Mouse (Mus musculus) ES-E14 (cell line): Measurements from ENCODE around the gene Upp1. TPM values are rescaled to one million over a fixed set of nuclear protein-coding genes. Genes with fewer than 3 reads are reported as not detected.
A peak's percentile ranks its signal among the peaks of the same experiment; 100 is the strongest.
"Not testable (repeated sequence)": the region's sequence is repeated elsewhere in the genome, so short reads cannot be mapped to it uniquely, and the experiment has no call there.

Source experiments
- DNase-seq: peaks from one replicate; pipeline ENCODE4 v3.0.0-alpha.2; 2013; ENCODE audit warnings: low read depth, low spot score
- H3K27ac ChIP-seq: 2 replicates; pipeline ENCODE4 v1.5.1; 2012; ENCODE audit warnings: low read depth, mild to moderate bottlenecking, low read length, moderate library complexity, mixed read lengths; ENCODE audit not compliant: poor library complexity, insufficient read depth, severe bottlenecking
- H3K36me3 ChIP-seq: 2 replicates; pipeline ENCODE4 v1.6.1; 2012; ENCODE audit warnings: mild to moderate bottlenecking, low read length, moderate library complexity, mixed read lengths; ENCODE audit not compliant: control insufficient read depth, poor library complexity, insufficient read depth, severe bottlenecking
- H3K4me1 ChIP-seq, 2 experiments: fragments of 150-350 bp in 1 of 2; sonication (generic) in 1 of 2; 2 replicates each; pipeline ENCODE4 v1.6.1; 2012; ENCODE audit warnings: low read length in 2 of 2, mild to moderate bottlenecking in 1 of 2, mixed read lengths in 1 of 2; ENCODE audit not compliant: control insufficient read depth in 2 of 2, insufficient read depth in 2 of 2, poor library complexity in 1 of 2
- H3K4me3 ChIP-seq, 2 experiments: fragments of 150-350 bp in 1 of 2; sonication (generic) in 1 of 2; 2 replicates each; pipeline ENCODE4 v1.5.1; 2012; ENCODE audit warnings: low read length in 2 of 2, low read depth in 1 of 2, mild to moderate bottlenecking in 1 of 2, mixed read lengths in 1 of 2; ENCODE audit not compliant: insufficient read depth in 1 of 2, poor library complexity in 1 of 2, severe bottlenecking in 1 of 2
- H3K9ac ChIP-seq: 2 replicates; pipeline ENCODE4 v1.6.1; 2012; ENCODE audit warnings: low read depth, mild to moderate bottlenecking, low read length, mixed read lengths; ENCODE audit not compliant: poor library complexity, insufficient read depth, severe bottlenecking
- H3K9me3 ChIP-seq: fragments of 150-350 bp; sonication (generic); 2 replicates; pipeline ENCODE4 v1.6.1; 2012; ENCODE audit warnings: low read depth, mild to moderate bottlenecking, low read length; ENCODE audit not compliant: control insufficient read depth, insufficient read depth
- CHD2 ChIP-seq: IDR thresholded peaks from 2 replicates; pipeline ENCODE4 v1.6.1; 2014; ENCODE audit warnings: mild to moderate bottlenecking, low read depth, low read length, inconsistent platforms
- HCFC1 ChIP-seq: IDR thresholded peaks from 2 replicates; pipeline ENCODE4 v1.6.1; 2012; ENCODE audit warnings: low read length, inconsistent platforms, borderline replicate concordance; ENCODE audit not compliant: insufficient read depth
- MAFK ChIP-seq: IDR thresholded peaks from 2 replicates; pipeline ENCODE4 v1.6.1; 2014; ENCODE audit warnings: mild to moderate bottlenecking, low read depth, low read length, inconsistent platforms; ENCODE audit not compliant: insufficient read depth
- ZC3H11A ChIP-seq: IDR thresholded peaks from 2 replicates; pipeline ENCODE4 v1.6.1; 2012; ENCODE audit warnings: low read depth, mild to moderate bottlenecking, inconsistent platforms, low read length, borderline replicate concordance
- ZNF384 ChIP-seq: IDR thresholded peaks from 2 replicates; pipeline ENCODE4 v1.6.1; 2012; ENCODE audit warnings: low read depth, low read length, inconsistent platforms
- in situ Hi-C, 2 experiments: fragments of 600-800 bp; cut with MboI; formaldehyde crosslinking; loops; one replicate each; pipeline ENCODE4 v1.15.1; 2025; ENCODE audit warnings: low sequenced_read_pairs in 2 of 2, inconsistent platforms in 1 of 2; ENCODE audit not compliant: unreplicated experiment in 2 of 2
- total RNA-seq: library from RNA; depleted of rRNA; stranded (reverse); fragments of 300-350 nt; gene quantifications from 2 replicates; pipeline ENCODE4 v1.2.3, GENCODE M21; 2012

Upp1 gene
- total RNA-seq, 1 experiment = 639 TPM

DNA sequence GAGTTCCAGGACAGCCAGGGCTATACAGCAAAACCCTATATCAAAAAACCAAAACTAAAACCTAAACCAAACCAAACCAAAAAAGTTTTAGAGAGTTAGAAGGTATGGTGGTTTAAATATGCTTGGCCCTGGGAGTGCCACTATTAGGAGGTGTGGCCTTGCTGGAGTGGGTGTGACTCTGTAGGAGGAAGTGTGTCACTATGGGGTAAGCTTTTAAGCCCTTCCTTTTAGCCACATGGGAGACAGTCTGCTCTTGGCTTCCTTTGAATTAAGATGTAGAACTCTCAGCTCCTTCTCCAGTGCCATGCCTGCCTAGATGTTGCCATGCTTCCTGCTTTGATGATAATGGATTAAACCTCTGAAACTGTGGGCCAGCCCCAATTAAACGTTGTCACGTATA lies 27.2 kb downstream of the Upp1 start:
- H3K27ac ChIP-seq = no peak overlapping the region
- H3K4me1 ChIP-seq = no peaks in the 10 kb centered on the region
- no peak overlapping the region for H3K4me3 ChIP-seq
- TF ChIP-seq CHD2 (no peak), ZC3H11A (no peak), HCFC1 (no peak), MAFK (no peak), ZNF384 (no peak)
- no peak for DNase-seq
- H3K9ac ChIP-seq = no peak overlapping the region
- in situ Hi-C loops = loop anchor here (25.0 kb wide), 1 partner anchor 708 kb away; no protein-coding TSS in a partner anchor
- no peaks in the 10 kb centered on the region for H3K36me3 ChIP-seq
- no peaks in the 10 kb centered on the region for H3K9me3 ChIP-seq

DNA sequence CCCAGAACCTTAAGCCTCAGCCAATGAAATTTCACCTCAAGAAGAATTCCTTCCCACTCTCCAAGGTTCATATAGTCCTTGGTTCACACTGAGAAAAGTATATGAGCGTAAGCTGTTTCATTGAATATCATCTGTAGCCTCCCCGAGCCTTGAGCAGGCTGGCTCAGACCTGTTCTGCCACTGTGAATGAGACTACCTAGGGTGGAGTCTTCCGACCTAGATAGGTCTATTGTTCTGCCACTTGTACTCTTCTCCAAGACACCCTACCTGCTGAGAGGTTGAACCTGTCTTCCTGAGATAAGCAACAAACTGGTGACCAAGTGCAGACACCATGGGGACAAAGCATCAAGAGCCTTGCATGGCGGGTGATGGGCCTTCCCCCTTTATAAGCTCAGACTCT lies 28.2 kb downstream of the Upp1 start:
- TF ChIP-seq CHD2 = no peak
- no peak for TF ChIP-seq HCFC1
- no peak for TF ChIP-seq ZC3H11A
- no peak for TF ChIP-seq MAFK
- no peak for TF ChIP-seq ZNF384
- DNase-seq = no peak
- Histone ChIP-seq H3K9me3 (no peaks in the 10 kb centered on the region), H3K4me3 (no peak overlapping the region), H3K27ac (no peak overlapping the region), H3K36me3 (no peaks in the 10 kb centered on the region), H3K4me1 (no peaks in the 10 kb centered on the region), H3K9ac (no peak overlapping the region)
- in situ Hi-C loops = loop anchor here (25.0 kb wide), 1 partner anchor 709 kb away; no protein-coding TSS in a partner anchor

DNA sequence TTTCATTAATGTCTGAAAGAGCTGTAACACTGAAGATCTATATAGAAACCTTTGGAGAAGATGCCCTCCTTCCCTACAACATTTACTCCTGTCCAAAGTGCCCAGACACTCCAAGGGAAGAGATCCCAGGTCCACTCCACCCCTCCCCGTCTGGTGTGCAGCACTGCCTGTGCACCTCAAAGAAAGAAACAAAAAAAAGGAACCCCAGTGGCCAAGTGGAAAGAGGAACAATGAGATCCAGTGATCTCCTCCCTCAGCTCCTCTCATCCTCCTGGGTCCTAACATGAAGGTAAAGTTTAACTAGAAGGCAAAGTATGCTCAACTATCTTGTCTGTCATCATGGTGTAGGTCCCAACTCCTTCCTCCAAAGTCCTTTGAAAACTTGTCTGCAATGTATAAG lies 28.8 kb downstream of the Upp1 start:
- DNase-seq = no peak
- TF ChIP-seq ZNF384 (no peak), HCFC1 (no peak), CHD2 (no peak), MAFK (no peak), ZC3H11A (no peak)
- Histone ChIP-seq H3K4me1 (no peaks in the 10 kb centered on the region), H3K4me3 (no peak overlapping the region), H3K36me3 (no peaks in the 10 kb centered on the region), H3K27ac (no peak overlapping the region), H3K9ac (no peak overlapping the region), H3K9me3 (no peaks in the 10 kb centered on the region)
- in situ Hi-C loops = loop anchor here (25.0 kb wide), 1 partner anchor 709 kb away; no protein-coding TSS in a partner anchor

DNA sequence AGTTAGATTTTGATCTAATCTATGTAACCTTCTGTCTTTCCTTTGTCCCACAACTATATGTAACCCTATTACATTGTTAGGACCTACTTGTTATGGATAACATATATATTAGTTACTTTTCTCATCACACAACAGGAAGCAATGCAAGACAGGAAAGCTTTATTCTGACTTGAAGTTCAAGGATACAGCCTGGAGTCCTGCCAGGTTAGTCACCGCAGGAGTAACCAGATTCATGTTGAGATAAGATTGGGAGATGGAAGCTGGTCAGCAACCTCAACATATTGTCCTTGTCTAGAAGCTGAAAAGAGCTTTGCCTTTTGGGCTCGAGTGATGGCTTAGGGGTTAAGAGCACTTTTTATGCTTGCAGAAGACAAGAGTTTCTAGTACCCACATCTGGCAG lies 30.3 kb downstream of the Upp1 start:
- TF ChIP-seq CHD2 (no peak), ZC3H11A (no peak), ZNF384 (no peak), MAFK (no peak), HCFC1 (no peak)

DNA sequence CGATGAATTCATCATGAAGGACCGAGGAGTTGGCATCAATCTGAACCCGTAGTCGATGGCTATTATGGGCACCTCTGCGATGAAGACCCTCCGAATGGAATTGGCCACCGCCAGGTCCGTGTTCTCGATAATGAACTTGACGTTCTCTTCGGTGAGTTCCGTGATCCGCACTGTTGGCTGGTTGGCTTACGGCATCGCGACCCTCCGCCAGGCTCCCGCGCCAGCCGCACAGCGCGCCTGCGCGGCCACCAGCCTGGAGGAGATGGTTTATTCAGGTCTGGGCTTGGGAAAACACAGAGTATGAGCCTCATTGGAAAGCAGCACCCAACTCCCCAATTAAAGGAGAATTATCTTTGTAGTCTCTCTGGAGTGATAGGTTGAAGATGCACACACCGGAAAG lies 32.5 kb downstream of the Upp1 start:
- in situ Hi-C loops = not testable (repeated sequence)
- 0 out of 4 replicates have a peak overlapping the region, but pooled peaks have one; percentile 20 to 23 for H3K4me3 ChIP-seq

More for the DNA sequence above, 30.3 kb downstream of the Upp1 start:
- no peak overlapping the region for H3K4me3 ChIP-seq
- H3K36me3 ChIP-seq = no peaks in the 10 kb centered on the region
- H3K4me1 ChIP-seq = no peaks in the 10 kb centered on the region
- in situ Hi-C loops = loop anchor here (25.0 kb wide), 1 partner anchor 711 kb away; no protein-coding TSS in a partner anchor
- H3K27ac ChIP-seq = no peak overlapping the region
- no peaks in the 10 kb centered on the region for H3K9me3 ChIP-seq
- DNase-seq = no peak
- H3K9ac ChIP-seq = no peak overlapping the region

More for the DNA sequence above, 32.5 kb downstream of the Upp1 start:
- H3K9ac ChIP-seq, DNase-seq, H3K4me1 ChIP-seq, H3K36me3 ChIP-seq, H3K27ac ChIP-seq, H3K9me3 ChIP-seq: not testable (repeated sequence)
